Mouse (Mus musculus): ENCODE results near the gene Ccn2. TPM values are rescaled to one million over a fixed set of nuclear protein-coding genes. Genes with fewer than 3 reads are reported as not detected.

Ccn2 gene
- total RNA-seq, 2 experiments from 2014 or later: 13.2 to 28.1 TPM

GRCm38 (mm10) chr10:24641416-24642140 lies 46.3 kb downstream of the Ccn2 start:
- no peak for DNase-seq

DNA sequence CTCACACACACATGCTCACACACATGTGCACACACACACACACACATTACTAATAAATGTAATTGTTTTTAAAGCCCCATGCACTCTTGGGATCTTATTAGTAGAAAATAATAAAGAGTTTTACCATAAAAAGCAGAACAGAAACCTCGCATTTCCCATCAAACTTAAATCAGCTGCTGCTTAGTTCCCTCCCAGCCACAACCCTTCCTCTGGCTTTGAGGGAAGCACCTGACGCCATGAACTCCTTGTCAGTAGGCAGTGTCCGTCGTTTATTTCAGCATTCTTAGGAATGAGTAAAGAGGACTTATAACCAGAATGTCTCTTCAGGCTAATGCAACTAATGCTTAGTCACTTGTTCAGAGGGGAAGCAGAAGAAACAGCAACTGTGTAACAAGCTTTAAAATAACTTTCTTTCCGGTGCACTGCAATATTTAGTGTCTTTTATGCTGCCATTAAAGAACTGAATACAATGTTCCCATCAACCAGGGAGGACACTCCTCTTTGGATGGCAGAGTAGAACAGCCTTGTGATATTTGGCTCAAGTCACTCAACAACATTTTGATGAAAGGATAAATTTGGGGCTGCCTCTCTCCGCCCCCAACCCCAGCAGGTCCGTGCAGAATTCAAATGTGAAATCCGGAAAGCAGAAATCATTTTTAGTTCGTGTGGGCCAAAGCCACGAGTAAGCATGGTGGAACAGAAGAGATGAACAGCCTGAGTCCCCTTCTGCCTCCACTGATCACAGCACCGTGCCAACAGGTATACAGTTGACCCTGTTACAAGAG lies 47.7 kb downstream of the Ccn2 start:
- no peak for DNase-seq

DNA sequence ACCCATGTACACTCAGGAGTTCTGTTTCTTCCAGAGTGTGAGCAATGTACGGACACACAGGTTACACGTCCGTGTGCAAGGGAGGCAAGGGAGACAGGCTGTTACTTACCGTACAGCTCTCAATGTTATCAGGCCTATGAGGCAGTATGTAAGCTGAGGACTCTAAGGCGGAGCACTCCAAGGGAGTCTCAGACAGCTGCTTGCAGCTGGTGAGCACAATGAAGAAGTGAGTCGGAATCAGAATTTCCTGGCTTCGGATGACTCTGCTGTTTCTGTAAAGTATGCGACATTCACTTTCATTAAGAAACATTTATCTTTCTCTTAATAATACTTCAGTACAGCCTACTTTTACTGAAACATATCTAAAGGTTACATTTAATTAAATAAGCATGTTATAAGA lies 49.9 kb downstream of the Ccn2 start:
- DNase-seq: no peak

Other genes with a start within 250 kb of the Ccn2 start
- 1 to 10 TPM; 3.4 to 4.9 TPM for gene Enpp1, start 116.7 kb downstream of the Ccn2 start, total RNA-seq (2021)
- gene Enpp3, start 247.4 kb downstream of the Ccn2 start, total RNA-seq (2021): 1 to 10 TPM; 2.1 to 2.6 TPM

Data from gastrocnemius, postnatal 25 days (tissue).